Mouse (Mus musculus) testis, adult 2 months (tissue): ENCODE measurements around the gene S100a5. TPM values are rescaled to one million over a fixed set of nuclear protein-coding genes. Genes with fewer than 3 reads are reported as not detected.
A peak's percentile ranks its signal among the peaks of the same experiment; 100 is the strongest.

ENCODE experiments used
- H3K27ac ChIP-seq: fragments of 200-500 bp; 2 replicates; pipeline ENCODE4 v1.5.1; 2012; ENCODE audit warnings: low read depth, low read length; ENCODE audit not compliant: control insufficient read depth, insufficient read depth
- H3K27me3 ChIP-seq: fragments of 200-500 bp; 2 replicates; pipeline ENCODE4 v1.6.1; 2012; ENCODE audit warnings: mild to moderate bottlenecking, low read length, moderate library complexity; ENCODE audit not compliant: control insufficient read depth, insufficient read depth
- H3K36me3 ChIP-seq: fragments of 200-500 bp; 2 replicates; pipeline ENCODE4 v1.6.1; 2012; ENCODE audit warnings: mild to moderate bottlenecking, low read length; ENCODE audit not compliant: control insufficient read depth, insufficient read depth
- H3K4me1 ChIP-seq: fragments of 200-500 bp; 2 replicates; pipeline ENCODE4 v1.6.1; 2012; ENCODE audit warnings: low read length; ENCODE audit not compliant: control insufficient read depth, insufficient read depth
- H3K4me3 ChIP-seq: fragments of 200-500 bp; 2 replicates; pipeline ENCODE4 v1.5.1; 2012; ENCODE audit warnings: low read depth, mild to moderate bottlenecking, low read length, moderate library complexity, mixed read lengths; ENCODE audit not compliant: control insufficient read depth
- CTCF ChIP-seq: fragments of 200-500 bp; IDR thresholded peaks from 2 replicates; pipeline ENCODE4 v1.5.1; 2012; ENCODE audit warnings: low read depth, mild to moderate bottlenecking, inconsistent platforms, low read length, moderate library complexity; ENCODE audit not compliant: control insufficient read depth, insufficient read depth, insufficient replicate concordance
- POLR2A ChIP-seq: fragments of 200-500 bp; IDR thresholded peaks from 2 replicates; pipeline ENCODE4 v1.6.1; 2012; ENCODE audit warnings: low read depth, mild to moderate bottlenecking, inconsistent platforms, low read length, moderate library complexity; ENCODE audit not compliant: control insufficient read depth
- polyA plus RNA-seq: library from polyadenylated mRNA; depleted of rRNA; stranded (reverse); fragments of >200 nt; gene quantifications from 2 replicates; pipeline ENCODE4 v1.2.3, GENCODE M21; 2012

S100a5 gene
- polyA plus RNA-seq, 1 experiment: not detected

GRCm38 (mm10) chr3:90639511-90640154, 31.3 kb downstream of the S100a5 start:
- Histone ChIP-seq H3K36me3 (no peaks in the 10 kb centered on the region), H3K27me3 (no peaks in the 10 kb centered on the region), H3K27ac (no peak overlapping the region), H3K4me1 (no peaks in the 10 kb centered on the region), H3K4me3 (no peak overlapping the region)
- no peak for TF ChIP-seq POLR2A
- TF ChIP-seq CTCF: peak; percentile 67; the same call in 1 of the 2 replicates

- Histone ChIP-seq H3K27me3 (no peaks in the 10 kb centered on the region), H3K27ac (no peak overlapping the region), H3K4me3 (no peak overlapping the region), H3K36me3 (no peaks in the 10 kb centered on the region), H3K4me1 (no peaks in the 10 kb centered on the region)
- no peak for TF ChIP-seq POLR2A
- TF ChIP-seq CTCF: no peak
Observed at GRCm38 (mm10) chr3:90640981-90641380, 32.7 kb downstream of the S100a5 start.

- Histone ChIP-seq H3K27ac (no peak overlapping the region), H3K4me1 (no peaks in the 10 kb centered on the region), H3K27me3 (no peaks in the 10 kb centered on the region), H3K36me3 (no peaks in the 10 kb centered on the region), H3K4me3 (no peak overlapping the region)
- TF ChIP-seq CTCF (peak; percentile 70; the same call in 1 of the 2 replicates), POLR2A (no peak)
Observed at GRCm38 (mm10) chr3:90644220-90644619, 35.9 kb downstream of the S100a5 start.

- no peaks in the 10 kb centered on the region for H3K4me1 ChIP-seq
- no peak overlapping the region for H3K4me3 ChIP-seq
- H3K27ac ChIP-seq: no peak overlapping the region
- no peaks in the 10 kb centered on the region for H3K36me3 ChIP-seq
- TF ChIP-seq POLR2A: no peak
- no peak for TF ChIP-seq CTCF
- H3K27me3 ChIP-seq: no peaks in the 10 kb centered on the region
Observed at GRCm38 (mm10) chr3:90647291-90647690, 39.0 kb downstream of the S100a5 start.

GRCm38 (mm10) chr3:90648981-90649380, 40.7 kb downstream of the S100a5 start:
- H3K36me3 ChIP-seq: no peaks in the 10 kb centered on the region
- H3K4me3 ChIP-seq: no peak overlapping the region
- no peak for TF ChIP-seq POLR2A
- TF ChIP-seq CTCF: no peak
- H3K27me3 ChIP-seq: no peaks in the 10 kb centered on the region
- H3K27ac ChIP-seq: no peak overlapping the region
- no peaks in the 10 kb centered on the region for H3K4me1 ChIP-seq

- H3K4me3 ChIP-seq: no peak overlapping the region
- no peaks in the 10 kb centered on the region for H3K36me3 ChIP-seq
- H3K27ac ChIP-seq: no peak overlapping the region
- H3K27me3 ChIP-seq: no peaks in the 10 kb centered on the region
- no peaks in the 10 kb centered on the region for H3K4me1 ChIP-seq
- TF ChIP-seq CTCF: no peak
- TF ChIP-seq POLR2A: no peak
Observed at GRCm38 (mm10) chr3:90649832-90650231, 41.5 kb downstream of the S100a5 start.

GRCm38 (mm10) chr3:90652878-90653508, 44.7 kb downstream of the S100a5 start:
- no peak overlapping the region for H3K27ac ChIP-seq
- no peak overlapping the region for H3K4me3 ChIP-seq
- TF ChIP-seq POLR2A (no peak), CTCF (peak; percentile 48; the same call in 1 of the 2 replicates)
- H3K4me1 ChIP-seq: no peaks in the 10 kb centered on the region
- H3K27me3 ChIP-seq: no peaks in the 10 kb centered on the region
- no peaks in the 10 kb centered on the region for H3K36me3 ChIP-seq

- Histone ChIP-seq H3K27ac (no peak within 1 kb of the TSS), H3K4me1 (no peaks in the 10 kb centered on the region)
Observed at GRCm38 (mm10) chr3:90653717-90654116, 45.4 kb downstream of the S100a5 start, which contains the start of gene S100a7a. Gene S100a7a, plus strand, starts transcription at chr3:90654017.

More at GRCm38 (mm10) chr3:90653717-90654116, 45.4 kb downstream of the S100a5 start, which contains the start of gene S100a7a:
- Histone ChIP-seq H3K27me3 (no peaks in the 10 kb centered on the region), H3K4me3 (no peak within 1 kb of the TSS), H3K36me3 (no peaks in the 10 kb centered on the region)
- TF ChIP-seq POLR2A (no peak), CTCF (no peak)
